Mouse (Mus musculus) layer of hippocampus, postnatal 10 days (tissue): ENCODE measurements around the gene Sertad4. TPM values are rescaled to one million over a fixed set of nuclear protein-coding genes. Genes with fewer than 3 reads are reported as not detected.

Source experiments
- DNase-seq, 2 experiments: peaks; one replicate each; pipeline ENCODE4 v3.0.0; 2021; ENCODE audit warnings: low spot score in 2 of 2
- long read RNA-seq: library from polyadenylated mRNA; stranded (forward); transcript quantifications from one replicate; pipeline ENCODE4 v2.0.0, GENCODE M21; 2023
- total RNA-seq, 2 experiments: library from RNA; stranded (reverse); gene quantifications; 2 replicates each; pipeline ENCODE4 v1.2.3; 2021

Sertad4 gene
- total RNA-seq, result 10 to 100 TPM; 29.4 to 30.1 TPM
- long read RNA-seq, transcript Sertad4-204 (4 exons, 3,350 nt), result major isoform, 18 of 30 reads
- long read RNA-seq, partial matches to known transcripts, result 2 of 30 reads
- long read RNA-seq, other reads (novel, unspliced or antisense), result 10 of 30 reads

DNA sequence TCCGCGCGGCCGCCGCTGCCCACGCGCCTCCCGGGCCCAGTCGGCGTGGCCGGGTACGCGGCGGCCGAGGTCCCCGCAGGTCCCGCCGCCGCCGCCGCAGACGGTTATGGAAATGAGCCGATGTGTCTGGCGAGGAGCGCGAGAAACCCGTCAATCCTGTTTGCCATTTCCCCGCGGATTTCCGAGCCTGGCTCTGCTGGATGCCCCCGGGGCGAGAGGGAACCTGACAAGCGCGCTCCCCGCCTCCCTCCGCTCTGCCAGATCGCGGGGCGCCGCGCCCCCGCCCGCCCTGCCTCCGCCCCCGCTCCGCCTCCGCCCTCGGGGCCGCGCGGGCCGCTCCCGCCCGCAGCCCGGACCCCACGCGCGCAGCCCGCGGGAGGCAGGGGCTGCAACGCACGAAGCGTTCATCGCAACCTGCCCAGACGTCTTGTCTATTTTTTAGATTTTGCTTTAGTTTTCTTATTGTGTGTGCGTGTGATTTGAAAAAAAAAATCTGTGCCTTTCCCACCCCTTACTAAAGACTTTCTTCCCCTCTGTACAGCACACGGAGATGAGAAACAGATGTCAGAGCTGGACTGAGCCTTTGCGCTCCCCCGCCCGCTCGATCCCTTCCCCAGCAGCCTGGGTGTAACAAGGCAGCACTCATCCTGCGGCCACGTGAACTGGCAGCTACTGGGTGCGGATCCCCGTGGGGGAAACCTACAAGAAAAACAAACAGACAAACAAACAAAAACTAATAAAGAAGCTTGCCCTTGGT, at the start of gene Sertad4:
Gene Sertad4 (minus strand): TSS at position 283 of the 757 bp plus-strand sequence.
- DNase-seq, result peak; percentile 56 to 60

DNA sequence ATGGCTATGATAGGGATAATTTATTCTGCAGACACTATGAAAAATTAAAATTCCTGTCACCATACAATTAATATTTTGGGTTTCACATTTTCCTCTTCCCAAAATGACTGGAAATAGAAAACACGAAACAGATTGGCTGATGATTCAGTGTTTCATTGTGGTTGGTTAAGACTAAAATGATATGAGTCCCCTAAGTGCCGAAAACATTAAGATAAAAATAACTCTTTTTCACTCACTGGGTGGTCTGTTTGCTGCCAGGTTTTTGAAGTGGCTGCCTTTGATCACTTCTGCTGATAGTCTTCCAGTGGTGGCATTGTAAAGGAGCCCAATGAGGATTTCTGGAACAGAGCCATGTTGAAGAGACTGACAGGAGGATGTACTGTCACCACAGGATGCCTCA, 46.0 kb upstream of the Sertad4 start:
- no peak for DNase-seq

DNA sequence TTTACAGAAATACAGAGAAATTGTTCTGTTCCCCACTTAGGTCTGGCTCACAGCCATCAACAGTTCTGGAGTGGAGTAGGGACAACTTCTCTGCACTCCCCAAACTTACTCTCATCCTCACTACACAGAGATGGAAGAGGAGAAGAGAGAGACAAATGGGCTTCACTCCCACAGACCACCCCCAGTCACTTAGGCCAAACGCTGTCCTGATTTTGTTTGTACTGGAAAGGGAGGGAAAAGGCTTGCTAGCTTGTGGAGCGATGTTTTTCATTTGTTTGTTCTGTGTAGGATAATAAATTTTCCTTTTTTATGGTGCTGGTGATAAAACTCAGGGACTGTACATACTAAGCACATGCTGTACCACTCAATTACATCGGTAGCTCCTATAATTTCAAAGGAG, 45.4 kb upstream of the Sertad4 start:
- DNase-seq, result no peak

DNA sequence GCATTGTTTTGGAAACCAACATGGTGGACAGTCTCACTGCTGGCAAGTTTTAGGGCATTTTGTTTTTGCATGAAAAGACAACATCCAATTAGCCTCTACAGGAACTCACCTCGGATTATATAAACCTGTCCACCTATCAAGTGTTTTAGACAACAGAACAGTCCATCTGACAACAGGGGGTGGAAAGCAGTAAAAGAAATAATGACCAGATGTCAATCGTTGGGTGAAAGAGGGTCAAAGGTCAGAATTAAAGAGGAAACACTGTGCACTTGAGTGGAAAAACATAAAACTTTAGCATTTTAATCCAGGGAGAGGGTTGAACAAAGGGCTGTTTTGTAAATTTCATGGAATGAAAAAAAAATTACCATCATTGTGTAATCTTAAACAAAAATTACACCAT, 43.2 kb upstream of the Sertad4 start:
- no peak for DNase-seq

DNA sequence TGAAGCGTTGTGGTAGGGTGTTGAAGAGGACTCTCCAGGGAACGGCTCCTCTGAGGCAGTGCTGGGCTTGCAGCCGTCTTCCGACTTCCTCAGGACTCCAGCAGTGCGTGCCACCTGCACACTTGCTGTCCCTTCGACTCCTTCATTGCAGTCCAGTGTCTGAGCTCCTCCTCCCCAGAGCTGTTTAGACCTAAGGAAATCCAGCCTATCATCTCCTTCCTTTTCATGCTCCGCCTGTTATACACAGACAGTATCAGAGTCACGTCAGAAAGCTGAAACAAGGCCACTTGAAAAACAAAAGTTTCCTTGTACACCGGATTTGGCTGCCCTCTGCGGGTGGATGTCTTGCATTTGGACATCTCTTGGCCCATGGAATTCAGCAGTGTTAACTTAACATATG, 41.7 kb upstream of the Sertad4 start:
- DNase-seq, result no peak

DNA sequence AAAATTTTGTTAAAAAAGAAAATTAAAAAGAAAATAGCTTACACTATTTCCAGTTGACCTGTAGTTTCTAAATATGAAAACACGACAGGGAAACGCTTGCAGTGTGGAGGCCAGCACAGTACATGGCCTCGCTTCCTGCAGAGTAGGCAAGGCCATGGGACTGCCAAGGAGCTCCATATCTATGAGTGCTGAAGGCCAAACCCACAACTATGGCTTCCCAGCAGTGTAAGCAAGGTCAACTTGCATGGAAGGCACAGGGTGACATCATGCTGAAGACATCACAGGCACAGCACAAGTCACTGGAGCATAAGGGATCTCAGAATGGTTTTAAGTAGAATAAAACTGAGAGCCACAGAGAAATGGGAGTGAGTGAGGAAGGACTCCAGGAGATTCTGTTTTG, 40.5 kb upstream of the Sertad4 start:
- no peak for DNase-seq

DNA sequence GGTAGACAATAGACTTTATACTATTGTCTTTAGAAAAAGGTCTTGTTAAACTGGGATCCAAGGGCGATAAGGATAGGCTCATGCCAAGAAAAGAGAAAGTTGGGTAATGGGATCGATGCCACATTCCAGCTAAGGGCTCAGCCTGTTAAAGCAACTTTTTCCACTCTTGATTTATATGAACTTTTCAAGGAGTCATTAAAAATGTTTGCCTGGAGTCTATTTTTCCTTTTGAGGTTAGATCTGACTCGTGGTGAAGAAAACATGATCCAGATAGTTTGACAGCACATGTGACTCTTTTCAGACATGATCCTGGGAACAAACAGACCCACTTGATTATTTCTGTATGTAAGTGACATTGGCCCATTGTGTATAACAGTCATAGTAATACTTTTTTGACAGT, 35.2 kb upstream of the Sertad4 start:
- DNase-seq, result no peak

DNA sequence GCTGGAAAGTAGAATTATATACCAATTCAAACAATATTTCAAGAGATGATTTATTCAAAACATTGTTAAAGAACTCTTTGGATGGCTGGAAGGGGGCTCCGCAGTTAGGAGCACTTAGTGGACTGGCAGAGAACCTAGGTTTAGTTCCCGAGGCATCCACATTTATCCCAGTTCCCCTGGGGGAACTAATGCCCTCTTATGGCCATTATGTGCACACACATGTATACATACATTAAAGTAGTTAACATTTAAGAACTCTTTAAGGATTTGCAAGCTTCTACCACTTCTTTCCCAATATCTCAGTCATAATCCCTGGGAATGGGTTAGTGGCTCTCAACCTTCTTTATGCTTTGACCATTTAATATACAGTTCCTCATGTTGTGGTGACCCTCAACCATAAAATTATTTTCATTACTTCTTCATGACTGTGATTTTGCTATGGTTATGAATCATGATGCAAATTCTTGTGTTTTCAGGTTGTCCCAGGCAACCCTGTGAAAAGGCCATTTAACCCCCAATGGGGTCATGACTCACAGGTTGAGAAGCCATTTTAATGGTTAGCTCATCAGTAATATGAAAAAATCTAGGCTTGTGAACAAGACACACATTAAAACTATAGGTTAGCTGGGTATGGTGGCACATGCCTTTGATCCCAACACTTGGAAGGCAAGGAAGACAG, 27.2 kb upstream of the Sertad4 start:
- DNase-seq, result no peak

DNA sequence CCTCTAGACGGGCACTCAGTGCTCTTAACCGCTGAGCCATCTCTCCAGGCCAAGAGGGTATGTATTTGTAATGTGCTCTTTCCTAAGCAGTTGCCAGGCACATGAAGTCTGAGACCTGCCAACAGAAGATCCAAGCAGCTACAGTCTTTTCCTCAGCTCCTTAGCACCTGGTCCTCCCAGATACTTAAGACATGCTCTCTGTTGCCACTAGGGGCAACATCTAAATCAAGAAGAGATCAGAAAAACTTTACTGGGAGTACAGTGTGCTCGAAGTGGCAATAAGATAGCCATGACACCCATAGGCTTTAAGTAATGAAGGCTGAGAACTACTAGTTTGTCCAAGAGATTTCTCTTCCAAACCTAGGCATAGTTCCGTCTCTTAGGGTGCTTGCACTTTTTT, 24.6 kb upstream of the Sertad4 start:
- no peak for DNase-seq

DNA sequence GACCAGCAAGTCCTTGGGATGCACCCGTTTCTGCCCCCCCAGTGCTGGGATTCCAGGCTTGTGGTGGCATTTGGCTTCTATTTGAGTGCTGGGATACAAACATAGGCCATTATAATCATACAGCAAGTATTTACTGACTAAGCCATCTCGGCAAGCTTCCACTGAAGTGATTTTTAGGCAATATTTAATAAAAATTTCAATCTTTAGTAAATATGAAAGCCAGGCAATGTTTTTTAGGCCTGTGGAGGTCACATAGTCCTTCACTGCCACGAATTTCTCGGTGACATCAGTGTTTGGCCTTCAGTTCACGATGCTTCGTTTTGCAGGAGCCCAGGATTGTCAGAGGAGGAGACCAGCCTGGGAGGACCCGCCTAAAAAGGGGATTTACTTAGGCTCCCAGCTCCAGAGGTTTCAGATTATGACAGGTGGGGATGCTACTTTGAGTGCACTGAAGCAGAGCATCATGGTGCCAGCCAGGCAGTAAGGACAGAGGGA, 23.6 kb upstream of the Sertad4 start:
- no peak for DNase-seq

DNA sequence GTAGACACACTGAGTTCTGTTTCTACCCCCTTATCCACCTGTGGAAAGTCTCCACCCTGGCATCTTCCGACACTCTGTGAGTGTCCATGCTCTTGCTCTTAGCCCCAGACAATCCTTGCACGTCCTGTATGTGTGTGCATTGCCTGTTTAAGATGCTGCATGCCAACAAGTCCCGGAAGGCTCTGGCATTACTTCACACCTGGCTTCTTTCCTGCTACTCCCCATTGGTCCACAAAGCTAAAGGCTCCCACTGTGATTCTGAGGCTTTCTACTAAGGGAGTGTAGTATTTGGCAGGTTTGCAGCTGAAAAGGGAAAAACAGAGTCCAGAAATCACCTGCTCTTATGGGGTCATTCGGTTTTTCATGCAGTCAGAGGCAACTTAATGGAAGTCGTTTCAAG, 17.3 kb upstream of the Sertad4 start:
- no peak for DNase-seq

DNA sequence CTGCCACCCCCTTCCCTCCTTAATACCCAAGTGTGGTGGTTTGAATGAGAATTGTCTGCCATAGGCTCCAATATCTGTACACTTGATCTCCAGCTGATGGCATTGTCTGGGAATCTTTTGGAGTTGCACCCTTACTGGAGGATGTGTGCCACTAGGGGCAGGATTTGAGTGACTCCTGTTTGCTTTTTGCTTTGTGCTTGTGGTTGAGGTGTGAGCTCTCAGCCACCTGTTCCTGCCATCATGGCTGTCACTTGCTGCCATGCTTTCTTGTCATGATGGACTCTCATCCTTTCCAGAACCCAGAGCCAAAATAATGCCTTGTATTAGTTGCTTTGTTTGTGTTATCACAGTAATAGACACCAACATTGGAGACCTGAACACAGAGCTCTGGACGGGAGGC, 14.2 kb upstream of the Sertad4 start:
- DNase-seq, result no peak

DNA sequence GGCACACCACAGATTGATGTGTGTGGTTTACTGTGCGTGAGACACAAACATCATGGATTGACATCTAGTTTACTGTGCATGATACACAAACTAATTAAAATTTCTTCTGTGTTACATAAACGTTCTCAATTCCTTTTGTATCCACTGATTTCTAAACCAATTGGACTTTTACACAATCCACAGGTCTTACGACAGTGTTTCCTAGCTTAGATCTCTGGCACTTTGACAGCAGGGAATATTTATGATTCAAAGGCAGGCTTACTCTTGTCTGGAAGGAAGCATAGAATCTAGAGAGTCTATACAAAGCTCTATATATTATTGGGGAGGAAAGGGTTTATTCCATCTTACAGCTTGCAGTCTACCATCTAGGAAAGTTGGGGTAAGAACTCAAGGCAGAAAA, 8.9 kb upstream of the Sertad4 start:
- DNase-seq, result no peak

DNA sequence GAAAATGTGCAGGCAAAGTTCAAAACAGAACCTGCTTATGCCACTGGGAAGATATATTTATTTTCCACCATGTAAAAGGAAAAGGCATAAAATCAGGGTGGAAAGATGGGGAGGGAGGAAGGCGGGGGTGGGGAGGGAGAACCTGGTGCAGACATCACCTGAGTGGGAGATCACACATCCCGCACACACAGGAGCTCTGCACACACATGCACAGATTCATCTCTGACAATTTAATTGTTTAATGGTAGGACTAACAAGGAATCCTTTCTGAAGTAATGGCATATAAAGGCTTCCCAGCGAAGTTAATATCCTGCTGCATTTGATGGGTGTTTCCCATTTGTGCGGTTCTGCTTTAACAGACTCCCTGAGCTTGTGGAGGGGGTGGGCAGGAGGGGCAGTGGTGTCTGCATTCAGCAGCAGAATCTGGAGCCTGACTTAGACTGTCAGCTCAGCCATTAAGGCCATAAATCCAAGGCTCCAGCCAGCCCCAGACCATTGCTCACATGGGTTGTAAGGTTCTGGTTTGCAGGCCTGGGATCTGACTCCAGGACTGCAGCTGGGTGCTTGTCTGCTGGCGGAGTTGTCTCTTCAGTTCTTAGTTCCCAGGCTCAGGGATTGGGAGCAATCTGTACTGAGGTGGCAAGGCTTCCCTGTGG, 5.9 kb upstream of the Sertad4 start:
- DNase-seq, result no peak

DNA sequence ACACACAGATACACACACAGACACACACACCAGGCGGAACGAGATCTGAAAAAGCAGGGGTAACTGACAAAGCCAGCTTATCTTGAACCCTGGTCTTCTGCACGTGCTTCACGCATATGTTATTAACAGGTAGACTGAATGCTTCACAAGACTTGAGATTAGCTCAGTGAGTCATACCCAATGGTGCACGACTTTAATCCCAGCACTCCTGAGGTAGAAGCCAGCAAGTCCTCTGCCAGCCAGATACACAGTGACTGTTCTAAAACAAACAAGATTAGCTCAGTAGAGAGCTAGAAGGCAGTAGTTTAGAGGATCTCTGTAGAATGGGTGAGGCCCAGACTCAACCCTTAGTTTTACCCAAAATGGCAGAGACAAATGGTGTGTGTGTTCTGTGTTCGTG, 4.7 kb upstream of the Sertad4 start:
- DNase-seq, result no peak

DNA sequence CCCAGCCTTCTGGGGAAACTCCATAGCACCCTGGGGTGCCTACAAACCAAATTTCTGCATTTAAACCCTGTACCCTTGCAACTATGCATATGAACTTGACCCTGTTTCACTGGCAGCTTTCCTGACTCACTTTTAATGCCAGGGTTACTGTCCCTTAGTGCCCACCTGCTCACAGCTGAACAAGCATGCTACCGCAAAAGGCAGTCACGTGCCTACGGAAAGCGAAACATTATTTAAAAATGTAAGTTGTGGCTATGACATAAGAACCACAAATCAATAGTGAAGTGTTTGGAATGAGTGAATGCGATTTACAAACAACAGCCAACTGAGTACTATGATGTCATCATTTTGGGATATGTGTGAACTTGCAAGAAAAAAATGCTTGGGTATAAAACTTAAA, 2.0 kb upstream of the Sertad4 start:
- DNase-seq, result no peak

DNA sequence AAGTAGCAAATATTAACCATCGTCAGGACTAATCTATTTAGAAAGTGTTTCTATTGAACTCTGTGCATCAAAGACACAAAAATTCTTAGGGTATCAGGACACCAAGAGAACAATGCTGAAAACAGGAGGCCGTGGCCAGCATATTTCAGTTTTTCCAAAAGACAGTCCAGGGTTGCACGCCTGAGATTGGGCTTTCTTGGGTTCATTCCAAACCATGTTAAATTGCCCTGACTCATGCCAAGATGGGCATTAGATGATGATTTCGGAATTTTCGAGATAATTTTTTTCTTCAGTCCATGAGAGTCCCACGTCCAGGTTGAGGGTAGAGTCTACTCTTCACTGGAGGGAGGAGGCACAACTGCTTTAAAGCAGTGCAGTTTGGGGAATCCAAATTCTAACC, 1.4 kb upstream of the Sertad4 start:
- no peak for DNase-seq

DNA sequence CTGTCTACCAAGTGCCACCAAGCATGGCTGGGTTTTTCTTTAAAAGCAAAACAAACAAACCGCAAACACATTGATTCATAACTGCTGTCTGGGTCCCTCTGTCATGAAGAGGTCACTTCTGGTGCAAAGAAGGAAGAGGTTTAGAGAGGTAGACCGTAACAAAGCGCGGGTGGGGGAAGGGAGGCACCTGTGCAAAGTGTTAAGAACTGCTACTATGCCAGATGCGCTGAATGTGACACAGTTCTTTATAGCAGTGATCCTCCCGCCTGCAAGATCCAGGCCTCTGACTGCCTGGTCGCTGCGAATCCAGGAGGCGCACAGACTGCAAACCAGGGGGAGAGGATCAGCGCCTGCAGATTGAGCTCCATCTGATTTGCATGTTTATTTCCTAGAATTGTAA, 855 bp upstream of the Sertad4 start:
- peak in 1 of 2 experiments; percentile 30 for DNase-seq

DNA sequence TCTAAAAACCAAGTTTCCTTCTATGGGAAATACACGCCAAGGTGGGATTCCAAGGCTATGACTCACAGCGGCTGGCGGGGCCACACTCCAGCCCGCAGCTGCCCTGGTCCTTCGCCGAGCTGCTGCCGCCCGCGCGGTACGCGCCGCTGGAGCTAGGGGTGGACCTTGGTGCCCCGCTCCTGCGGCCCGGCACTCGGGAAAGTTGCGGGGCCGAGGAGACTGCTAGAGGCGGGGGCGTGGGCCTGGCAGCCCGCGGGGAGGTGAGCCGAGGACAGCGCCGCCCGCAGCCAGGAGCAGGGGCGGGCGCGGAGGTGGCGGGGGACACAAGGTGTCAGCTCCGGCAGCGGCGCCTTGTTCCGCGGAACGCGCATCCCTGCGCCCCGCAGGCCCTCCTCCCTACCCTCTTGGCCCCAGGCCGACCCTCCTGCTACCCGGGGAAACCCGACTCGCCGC, 711 bp downstream of the Sertad4 start:
- peak; percentile 48 to 69 for DNase-seq

DNA sequence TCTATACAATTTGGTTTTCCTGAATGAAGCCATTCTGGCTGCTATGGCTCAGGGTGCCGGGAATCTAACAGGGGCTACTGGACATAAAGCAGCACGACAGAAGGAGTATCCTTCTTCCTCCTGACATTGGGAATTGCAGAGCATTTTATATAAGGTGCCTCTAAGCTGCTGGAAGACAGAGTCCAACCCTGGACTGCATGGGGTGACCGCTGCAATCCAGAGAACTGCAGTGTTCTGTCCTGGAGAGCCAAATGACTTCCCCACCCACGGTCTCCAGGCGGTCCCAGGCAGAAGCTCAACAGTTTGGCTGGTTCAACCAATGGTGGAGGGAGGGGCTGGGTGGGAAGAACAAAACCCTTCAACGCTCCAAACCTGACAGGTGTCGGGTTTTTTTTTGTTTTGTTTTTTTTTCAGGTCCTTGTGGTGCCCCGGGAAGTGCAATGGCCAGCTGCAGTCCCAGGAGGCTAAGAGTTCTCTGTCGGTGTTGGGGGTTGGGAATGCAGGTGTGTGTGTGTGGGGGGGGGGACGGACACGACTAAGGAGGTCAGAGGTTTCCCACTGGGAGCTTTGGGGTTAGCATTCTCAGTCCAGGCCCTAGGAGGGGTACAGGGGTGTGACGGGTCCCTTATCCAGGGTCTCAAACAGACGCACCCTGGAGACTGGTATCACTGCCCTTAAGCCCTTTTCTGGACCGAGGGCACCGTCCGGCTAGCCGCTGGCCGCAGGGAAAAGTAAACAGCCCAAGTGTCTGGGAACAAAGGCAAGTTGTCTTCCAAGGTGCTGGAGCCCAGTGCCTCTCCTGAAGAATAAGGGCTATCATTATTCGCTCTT, 1.4 kb downstream of the Sertad4 start:
- DNase-seq, result no peak

DNA sequence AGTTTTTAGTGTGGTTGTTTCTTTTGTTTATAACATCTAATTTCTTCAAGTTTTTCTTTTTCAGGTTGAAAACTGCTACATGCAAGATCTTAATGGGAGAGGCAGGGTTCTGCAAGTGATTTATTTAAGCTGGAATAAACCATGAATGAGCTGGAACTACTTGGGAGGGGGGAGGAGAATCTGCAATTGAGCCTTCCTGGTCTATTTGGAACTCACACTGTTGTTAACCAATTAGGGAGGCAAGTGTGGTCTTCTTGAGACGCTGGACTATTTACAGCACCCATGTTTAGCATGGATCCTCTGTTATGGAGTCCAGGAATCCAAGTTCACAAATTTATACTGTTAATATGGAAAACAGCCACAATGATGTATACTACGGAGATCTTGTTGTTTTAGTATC, 2.1 kb downstream of the Sertad4 start:
- no peak for DNase-seq
